Mouse (Mus musculus) CH12.LX (cell line): Measurements from ENCODE around the gene Rtn2. TPM values are rescaled to one million over a fixed set of nuclear protein-coding genes. Genes with fewer than 3 reads are reported as not detected.
A peak's percentile ranks its signal among the peaks of the same experiment; 100 is the strongest.

Source experiments
- DNase-seq: peaks from one replicate; pipeline ENCODE4 v3.0.0-alpha.2; 2013; ENCODE audit errors: extremely low read depth
- H3K27ac ChIP-seq: 2 replicates; pipeline ENCODE4 v1.5.1; 2012; ENCODE audit warnings: low read depth, mild to moderate bottlenecking, control low read depth, moderate library complexity; ENCODE audit not compliant: insufficient read depth
- H3K27me3 ChIP-seq: replicated peaks from 2 replicates; pipeline ENCODE3; 2012; ENCODE audit warnings: inconsistent platforms
- H3K36me3 ChIP-seq, 2 experiments: replicated peaks in 1 of 2; 2 replicates each; pipeline versions ENCODE3 to v1.6.1; 2012; ENCODE audit warnings: inconsistent platforms in 1 of 2, low read length in 1 of 2, mild to moderate bottlenecking in 1 of 2, mixed read lengths in 1 of 2, moderate library complexity in 1 of 2; ENCODE audit not compliant: control insufficient read depth in 1 of 2, insufficient read depth in 1 of 2
- H3K4me1 ChIP-seq, 2 experiments: 2 replicates each; pipeline ENCODE4 v1.6.1; 2012; ENCODE audit warnings: inconsistent platforms in 1 of 2, moderate library complexity in 1 of 2; ENCODE audit not compliant: insufficient read depth in 2 of 2, control insufficient read depth in 1 of 2
- H3K4me2 ChIP-seq: 2 replicates; pipeline ENCODE4 v1.6.1; 2012; ENCODE audit warnings: low read depth, mild to moderate bottlenecking, control low read depth; ENCODE audit not compliant: poor library complexity, insufficient read depth, severe bottlenecking
- H3K4me3 ChIP-seq, 3 experiments: fragments of 150-350 bp in 1 of 3; sonication (generic) in 1 of 3; replicated peaks in 1 of 3; 2 replicates each; pipeline versions ENCODE3 to v1.5.1; 2011 to 2012; ENCODE audit warnings: low read depth in 2 of 3, low read length in 2 of 3, mild to moderate bottlenecking in 2 of 3, moderate library complexity in 2 of 3, control low read depth in 1 of 3, improper control_type of control experiment in 1 of 3, inconsistent platforms in 1 of 3, mixed read lengths in 1 of 3; ENCODE audit not compliant: poor library complexity in 1 of 3
- H3K79me2 ChIP-seq: replicated peaks from 2 replicates; pipeline ENCODE4 v1.6.1; 2012; ENCODE audit warnings: mild to moderate bottlenecking, moderate library complexity; ENCODE audit not compliant: control insufficient read depth, poor library complexity, insufficient read depth, severe bottlenecking; ENCODE audit errors: extremely low read depth
- H3K9ac ChIP-seq: 2 replicates; pipeline ENCODE4 v1.6.1; 2012; ENCODE audit warnings: low read depth, mild to moderate bottlenecking, control low read depth, moderate library complexity; ENCODE audit not compliant: insufficient read depth
- H3K9me3 ChIP-seq: replicated peaks from 2 replicates; pipeline ENCODE3; 2012; ENCODE audit warnings: low read length, inconsistent platforms, mixed read lengths
- CHD1 ChIP-seq: IDR thresholded peaks from 2 replicates; pipeline ENCODE4 v1.6.1; 2012; ENCODE audit warnings: low read depth, low read length, improper control_type of control experiment, inconsistent platforms
- EP300 ChIP-seq: IDR thresholded peaks from 2 replicates; pipeline ENCODE4 v1.6.1; 2011; ENCODE audit warnings: low read length, improper control_type of control experiment
- ETS1 ChIP-seq: conservative IDR thresholded peaks from 2 replicates; pipeline ENCODE4 v1.6.1; 2012; ENCODE audit warnings: low read depth, mild to moderate bottlenecking, inconsistent platforms, low read length, improper control_type of control experiment, moderate library complexity
- GABPA ChIP-seq: IDR thresholded peaks from 2 replicates; pipeline ENCODE4 v1.6.1; 2012; ENCODE audit warnings: low read depth, low read length, improper control_type of control experiment, inconsistent platforms; ENCODE audit not compliant: insufficient replicate concordance
- HCFC1 ChIP-seq: IDR thresholded peaks from 2 replicates; pipeline ENCODE4 v1.6.1; 2012; ENCODE audit warnings: low read depth, mild to moderate bottlenecking, inconsistent platforms, low read length, improper control_type of control experiment
- JUN ChIP-seq: IDR thresholded peaks from 2 replicates; pipeline ENCODE4 v1.6.1; 2011; ENCODE audit warnings: low read depth, mild to moderate bottlenecking, low read length, improper control_type of control experiment, moderate library complexity; ENCODE audit not compliant: insufficient read depth
- MAFK ChIP-seq: IDR thresholded peaks from 2 replicates; pipeline ENCODE4 v1.6.1; 2011; ENCODE audit warnings: low read length, improper control_type of control experiment; ENCODE audit not compliant: insufficient replicate concordance
- MAX ChIP-seq: IDR thresholded peaks from 2 replicates; pipeline ENCODE4 v1.6.1; 2011; ENCODE audit warnings: low read length, improper control_type of control experiment
- MAZ ChIP-seq: IDR thresholded peaks from 2 replicates; pipeline ENCODE4 v1.6.1; 2012; ENCODE audit warnings: low read depth, mild to moderate bottlenecking, inconsistent platforms, low read length, improper control_type of control experiment, moderate library complexity
- MYC ChIP-seq: IDR thresholded peaks from 2 replicates; pipeline ENCODE4 v1.6.1; 2011; ENCODE audit warnings: low read depth, mild to moderate bottlenecking, improper control_type of control experiment, low read length
- NELFE ChIP-seq: IDR thresholded peaks from 2 replicates; pipeline ENCODE4 v1.6.1; 2011; ENCODE audit warnings: low read depth, low read length, improper control_type of control experiment
- NRF1 ChIP-seq: IDR thresholded peaks from 2 replicates; pipeline ENCODE4 v1.6.1; 2014; ENCODE audit warnings: low read depth, mild to moderate bottlenecking, inconsistent platforms, low read length, improper control_type of control experiment, moderate library complexity
- POLR2A ChIP-seq: IDR thresholded peaks from 2 replicates; pipeline ENCODE4 v1.6.1; 2011; ENCODE audit warnings: low read depth, mild to moderate bottlenecking, improper control_type of control experiment, low read length
- POLR2AphosphoS2 ChIP-seq: IDR thresholded peaks from 2 replicates; pipeline ENCODE4 v1.6.1; 2011; ENCODE audit warnings: low read depth, low read length, improper control_type of control experiment
- RCOR1 ChIP-seq: conservative IDR thresholded peaks from 2 replicates; pipeline ENCODE4 v1.6.1; 2012; ENCODE audit warnings: low read depth, mild to moderate bottlenecking, inconsistent platforms, low read length, improper control_type of control experiment
- SMC3 ChIP-seq: IDR thresholded peaks from 2 replicates; pipeline ENCODE4 v1.6.1; 2011; ENCODE audit warnings: low read depth, low read length, improper control_type of control experiment
- UBTF ChIP-seq: IDR thresholded peaks from 2 replicates; pipeline ENCODE4 v1.6.1; 2012; ENCODE audit warnings: low read depth, mild to moderate bottlenecking, inconsistent platforms, low read length, improper control_type of control experiment, moderate library complexity
- ZC3H11A ChIP-seq: IDR thresholded peaks from 2 replicates; pipeline ENCODE4 v1.6.1; 2012; ENCODE audit warnings: low read depth, mild to moderate bottlenecking, inconsistent platforms, low read length, improper control_type of control experiment
- ZKSCAN1 ChIP-seq: IDR thresholded peaks from 2 replicates; pipeline ENCODE4 v1.6.1; 2012; ENCODE audit warnings: low read depth, inconsistent platforms, low read length, improper control_type of control experiment, borderline replicate concordance
- dilution Hi-C: fragments of 300-500 bp; cut with MboI; formaldehyde crosslinking; loops from 2 replicates; pipeline ENCODE4 v1.14.3; 2020; ENCODE audit warnings: low sequenced_read_pairs; ENCODE audit not compliant: extremely low pct_unique_long_range_greater_than_20kb, extremely low pct_ligation_motif_present
- in situ Hi-C: fragments of 300-500 bp; cut with MboI; formaldehyde crosslinking; loops from 3 replicates; pipeline ENCODE4 v1.14.3; 2019; ENCODE audit warnings: low sequenced_read_pairs, low pct_ligation_motif_present, low pct_unique_long_range_greater_than_20kb, mixed read lengths
- polyA plus RNA-seq: library from polyadenylated mRNA; unstranded; fragments of >175 nt; gene quantifications from 2 replicates; pipeline ENCODE4 v1.2.1, GENCODE M21; 2012; ENCODE audit warnings: low read depth; ENCODE audit not compliant: insufficient read length
- total RNA-seq, 2 experiments: library from RNA; depleted of rRNA; stranded (reverse); fragments of 300-350 nt in 1 of 2; fragments of >200 nt in 1 of 2; gene quantifications; 2 replicates each; pipeline ENCODE4 v1.2.3; 2012 to 2014

Gene Rtn2
- total RNA-seq (2012; rRNA removed) (0.72 and 1.0 TPM in 2 replicates), total RNA-seq (2014; rRNA removed) (0.43 and 0.56 TPM in 2 replicates), polyA plus RNA-seq (0.76 and 0.80 TPM in 2 replicates)

- dilution Hi-C loops (no loop called here), in situ Hi-C loops (loop anchor here (5.0 kb wide), 1 partner anchor 100 kb away; no protein-coding TSS in a partner anchor)
- peak; percentile 81 for DNase-seq
- TF ChIP-seq RCOR1, result no peak
- no peak for TF ChIP-seq MAX
- no peak for TF ChIP-seq JUN
- no peak for TF ChIP-seq EP300
- no peak for TF ChIP-seq POLR2A
- TF ChIP-seq HCFC1, result no peak
- TF ChIP-seq, all 38 proteins: peak for 0
- Histone ChIP-seq H3K9me3 (no peaks in the 10 kb centered on the region), H3K27ac (no peak within 1 kb of the TSS), H3K4me1 (peaks cover 0 to 15% of the 10 kb centered on the region in 2 experiments; a peak in 3 of 4 replicates), H3K9ac (peak within 1 kb of the TSS; percentile 12; the same call in 1 of the 2 replicates), H3K4me2 (peak within 1 kb of the TSS; percentile 92), H3K27me3 (peaks cover 36% of the 10 kb centered on the region), H3K36me3 (no peaks in the 10 kb centered on the region), H3K4me3 (peak within 1 kb of the TSS in 2 of 3 experiments; percentile 26 to 58), H3K79me2 (no peaks in the 10 kb centered on the region)
Observed at GRCm38 (mm10) chr7:19282385-19282784, at the start of gene Rtn2. Gene Rtn2 (plus strand): TSS chr7:19282624.

- H3K9me3 ChIP-seq, result no peaks in the 10 kb centered on the region
- H3K4me3 ChIP-seq, result no peak overlapping the region
- TF ChIP-seq MYC (no peak), ETS1 (no peak), ZKSCAN1 (no peak), CHD1 (no peak), EP300 (no peak), ZC3H11A (no peak), POLR2A (no peak), GABPA (no peak), UBTF (no peak), MAFK (no peak), POLR2AphosphoS2 (no peak), NELFE (no peak), MAZ (no peak), NRF1 (no peak), MAX (no peak), SMC3 (no peak)
- dilution Hi-C loops, result no loop called here
- in situ Hi-C loops, result loop anchor here (5.0 kb wide), 2 partner anchors 38 to 42 kb away; partner anchors contain the start of gene Vasp
- no peaks in the 10 kb centered on the region for H3K27me3 ChIP-seq
- no peak overlapping the region for H3K9ac ChIP-seq
- H3K4me2 ChIP-seq, result no peak overlapping the region
- no peak for DNase-seq
- H3K36me3 ChIP-seq, result peaks cover 0 to 51% of the 10 kb centered on the region in 2 experiments
- no peak overlapping the region; the same call in 1 of the 2 replicates for H3K27ac ChIP-seq
- peaks cover 8% of the 10 kb centered on the region for H3K79me2 ChIP-seq
- peaks cover 0 to 32% of the 10 kb centered on the region in 2 experiments; a peak in 2 of 4 replicates for H3K4me1 ChIP-seq
Observed at GRCm38 (mm10) chr7:19234652-19235051, 47.8 kb upstream of the Rtn2 start.
